Mouse (Mus musculus): ENCODE data around the gene Tnfrsf18. TPM values are rescaled to one million over a fixed set of nuclear protein-coding genes. Genes with fewer than 3 reads are reported as not detected.

Gene Tnfrsf18
- polyA plus RNA-seq, 1 experiment: 5.9 TPM

DNA sequence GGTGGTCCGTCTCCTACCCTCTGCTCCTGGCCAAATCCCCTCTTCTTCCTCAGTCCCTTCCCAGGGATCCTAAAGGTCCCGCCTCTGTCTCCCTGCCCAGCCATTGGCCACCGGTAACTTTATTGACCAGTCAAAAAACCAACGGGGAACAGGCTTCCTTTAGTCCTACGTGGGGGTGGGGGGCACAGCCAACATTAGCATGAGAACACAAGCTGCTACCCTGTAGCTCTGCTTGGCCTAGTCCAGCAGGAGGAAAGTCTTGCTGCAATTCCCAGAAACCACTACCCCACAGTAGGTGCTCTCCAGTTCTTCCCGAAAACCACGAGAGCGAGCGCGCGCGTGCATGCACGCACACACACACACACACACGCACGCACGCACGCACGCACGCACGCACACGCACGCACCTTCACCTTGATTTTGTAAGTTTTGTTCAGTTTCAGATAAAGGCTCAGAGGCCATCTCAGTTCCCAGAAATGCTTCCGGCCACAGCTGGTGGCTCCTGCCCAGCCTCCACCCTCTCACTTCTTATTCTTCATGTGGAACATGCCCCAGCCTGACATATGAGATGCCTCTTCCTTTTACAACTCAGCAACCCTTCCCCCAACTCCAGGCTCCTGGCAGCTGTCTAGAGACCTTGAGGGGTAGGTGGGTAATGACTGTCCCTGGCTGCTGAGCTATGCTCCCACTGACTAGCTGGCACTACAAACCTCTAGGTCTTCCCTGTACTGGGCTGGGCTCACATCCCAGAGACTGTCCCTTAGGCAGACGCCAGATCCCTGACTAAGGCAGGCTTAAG, 5.8 kb downstream of the Tnfrsf18 start:
- no peak for DNase-seq (ENCODE audit: low read depth, low spot score)
- under 1% methylated on average over 24 of the region's 24 CpGs for WGBS

DNA sequence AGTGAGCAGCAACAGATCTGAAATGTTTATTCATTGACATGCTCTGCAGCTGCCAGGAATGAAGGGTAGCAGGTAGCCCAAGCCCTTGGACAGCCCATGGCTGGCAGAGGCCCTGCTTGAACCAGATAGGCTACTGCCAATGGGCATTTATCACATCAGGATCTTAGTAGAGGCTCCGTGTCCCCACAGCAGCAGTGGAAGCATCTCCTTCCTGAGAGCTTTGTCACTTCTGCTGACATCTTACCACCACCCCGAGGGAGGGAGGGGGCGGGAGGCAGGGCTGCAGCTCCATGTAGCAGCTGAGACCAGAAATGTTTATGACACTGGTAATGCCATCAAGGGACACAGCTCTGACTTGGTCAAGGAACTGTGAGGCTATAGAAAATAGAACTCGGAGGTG, 6.9 kb downstream of the Tnfrsf18 start:
- WGBS: 76% methylated on average over 4 of the region's 4 CpGs
- no peak for DNase-seq (ENCODE audit: low read depth, low spot score)

GRCm38 (mm10) chr4:156033476-156034119, 7.6 kb downstream of the Tnfrsf18 start:
- DNase-seq (ENCODE audit: low read depth, low spot score): no peak
- WGBS: 29% methylated on average over 6 of the region's 6 CpGs

- 86% methylated on average over 4 of the region's 4 CpGs for WGBS
- no peak for DNase-seq (ENCODE audit: low read depth, low spot score)
These were observed 8.3 kb downstream of the Tnfrsf18 start for GRCm38 (mm10) chr4:156034301-156034700.

DNA sequence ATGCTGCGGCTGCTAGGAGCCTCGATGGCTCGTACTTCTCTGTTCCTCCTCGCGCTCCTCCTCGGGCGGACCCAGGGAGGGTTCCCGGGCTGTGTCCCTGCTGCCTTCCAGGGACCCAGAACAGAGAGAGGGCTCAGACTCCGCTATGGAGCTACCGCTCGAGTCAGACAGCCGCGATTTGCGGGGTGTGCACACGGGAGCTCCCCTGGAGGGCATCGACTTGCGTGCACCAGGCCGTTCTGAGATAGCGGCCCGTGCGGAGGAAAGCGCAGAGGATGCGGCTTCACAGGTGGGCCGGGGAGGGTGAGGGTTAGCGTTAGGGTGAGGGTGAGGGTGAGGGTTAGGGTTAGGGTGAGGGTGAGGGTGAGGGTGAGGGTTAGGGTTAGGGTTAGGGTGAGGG, 8.9 kb downstream of the Tnfrsf18 start:
- 56% methylated on average over 25 of the region's 25 CpGs for WGBS
- no peak for DNase-seq (ENCODE audit: low read depth, low spot score)

GRCm38 (mm10) chr4:156044754-156045153, 18.8 kb downstream of the Tnfrsf18 start:
- no peak for DNase-seq (ENCODE audit: low read depth, low spot score)
- WGBS: 65% methylated on average over 5 of the region's 5 CpGs

DNA sequence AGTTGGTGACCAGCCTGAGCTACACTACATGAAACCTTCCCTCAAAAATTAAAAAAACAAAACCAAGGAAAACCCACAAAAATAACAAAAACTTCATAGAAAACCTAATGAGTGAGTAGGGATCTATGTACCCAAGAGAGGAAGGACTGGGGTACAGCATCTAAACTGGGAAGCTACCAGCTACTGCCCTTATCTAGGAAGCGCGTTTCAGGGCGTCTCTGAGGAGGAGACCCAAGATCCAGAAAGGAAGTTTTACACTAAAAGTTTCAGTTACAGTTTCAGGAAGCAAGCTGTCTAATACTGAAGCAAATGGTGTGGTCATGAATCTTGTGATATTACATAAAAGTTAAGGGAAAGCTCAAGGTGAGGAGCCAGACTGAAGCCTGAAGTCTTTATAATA, 23.8 kb downstream of the Tnfrsf18 start:
- no peak for DNase-seq (ENCODE audit: low read depth, low spot score)
- 61% methylated on average over 3 of the region's 3 CpGs for WGBS

DNA sequence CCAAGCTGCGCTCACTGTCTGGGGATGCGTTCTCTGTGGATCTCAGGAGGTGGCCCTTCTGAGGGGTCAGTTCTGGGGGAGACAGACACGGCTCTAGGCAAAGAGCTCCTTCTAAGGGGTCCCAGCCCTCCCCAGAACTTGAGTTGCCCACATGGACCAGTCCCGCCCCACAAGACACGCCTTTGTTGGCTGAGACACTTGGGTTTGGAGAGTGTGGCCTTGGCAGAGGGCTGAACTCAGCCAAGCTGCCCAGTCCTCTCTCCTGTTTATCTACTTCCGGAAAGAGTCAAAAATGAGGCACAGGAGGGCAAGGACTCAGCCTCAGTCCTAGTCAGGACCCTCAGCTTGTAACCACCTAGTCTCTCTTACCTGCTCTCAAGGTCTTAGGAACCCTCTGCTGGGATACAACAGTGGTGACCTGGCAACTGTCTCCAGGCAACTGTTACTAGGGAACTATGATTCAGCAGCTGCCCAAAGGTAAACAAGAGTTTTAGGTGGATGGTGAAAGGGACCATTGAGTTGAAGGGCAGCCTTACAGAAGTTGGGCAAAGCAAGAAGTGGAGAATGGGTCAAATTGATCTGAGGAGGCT, 24.5 kb downstream of the Tnfrsf18 start:
- DNase-seq (ENCODE audit: low read depth, low spot score): no peak
- 43% methylated on average over 6 of the region's 6 CpGs for WGBS

GRCm38 (mm10) chr4:156053113-156053512, 27.1 kb downstream of the Tnfrsf18 start:
- 50% methylated on average over 4 of the region's 4 CpGs for WGBS
- no peak for DNase-seq (ENCODE audit: low read depth, low spot score)

GRCm38 (mm10) chr4:156054130-156054529, 28.2 kb downstream of the Tnfrsf18 start:
- 34% methylated on average over 4 of the region's 4 CpGs for whole genome bisulfite sequencing
- DNase-seq (ENCODE audit: low read depth, low spot score): no peak

DNA sequence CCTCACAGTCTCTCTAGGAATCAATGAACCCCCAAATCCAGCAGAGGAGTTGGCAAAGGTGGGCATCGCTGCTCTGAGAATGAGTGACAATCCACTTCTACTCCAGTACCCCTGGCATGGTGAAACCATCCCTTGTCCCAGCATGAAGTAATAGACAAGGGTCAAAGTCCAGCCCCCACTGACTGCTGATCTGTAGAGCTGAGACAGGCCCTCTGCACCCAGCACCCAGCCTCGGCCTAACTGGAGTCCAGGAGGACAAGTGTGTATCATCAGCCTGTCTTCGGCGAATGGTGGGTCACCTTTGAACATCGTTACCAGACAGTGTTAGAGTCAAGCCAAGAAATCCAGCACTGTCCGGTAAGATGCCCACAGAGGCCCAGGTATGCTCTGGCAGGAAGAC, 28.6 kb downstream of the Tnfrsf18 start:
- 35% methylated on average over 6 of the region's 6 CpGs for WGBS
- no peak for DNase-seq (ENCODE audit: low read depth, low spot score)

DNA sequence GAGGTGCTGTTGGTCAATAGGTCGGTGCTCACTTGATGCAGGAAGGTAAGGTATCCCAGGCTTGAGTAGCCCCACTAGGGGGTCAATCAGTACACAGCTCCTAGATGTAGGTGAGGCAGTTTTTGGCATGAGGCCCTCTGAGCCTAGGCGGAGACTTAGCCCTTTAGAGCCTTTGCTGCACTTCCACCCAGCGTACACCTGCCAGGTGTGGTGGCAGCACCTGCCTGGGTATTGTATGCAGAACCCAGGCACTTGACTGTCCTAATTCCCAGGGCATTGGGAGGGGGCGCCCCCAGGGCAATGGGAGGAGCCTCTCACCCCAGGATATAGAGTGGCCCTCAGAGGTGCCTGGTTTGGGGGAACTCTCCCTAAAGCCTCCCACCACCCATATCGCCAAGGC, 29.2 kb downstream of the Tnfrsf18 start:
- 34% methylated on average over 5 of the region's 5 CpGs for WGBS
- no peak for DNase-seq (ENCODE audit: low read depth, low spot score)

DNA sequence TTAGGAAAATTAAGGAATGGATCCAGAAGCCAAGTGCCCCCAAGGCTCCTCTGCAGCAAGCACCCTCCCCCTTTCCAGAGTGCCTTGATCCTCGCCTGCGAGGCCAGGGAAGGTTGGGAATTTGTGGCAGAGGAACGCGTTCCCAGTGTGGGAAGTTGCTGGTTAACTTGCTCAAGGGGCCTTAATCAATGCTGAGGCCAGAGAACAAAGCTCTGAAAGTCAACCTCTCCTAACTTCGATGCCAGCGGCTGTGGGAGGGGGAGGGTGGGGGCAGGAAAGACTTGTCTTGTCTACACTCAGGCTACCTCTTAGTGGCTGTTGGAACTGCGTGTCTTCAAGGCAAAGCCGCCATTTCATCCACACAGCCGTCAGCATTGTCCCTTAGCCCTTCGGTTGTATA, 31.7 kb downstream of the Tnfrsf18 start:
- 30% methylated on average over 10 of the region's 10 CpGs for WGBS
- no peak for DNase-seq (ENCODE audit: low read depth, low spot score)

DNA sequence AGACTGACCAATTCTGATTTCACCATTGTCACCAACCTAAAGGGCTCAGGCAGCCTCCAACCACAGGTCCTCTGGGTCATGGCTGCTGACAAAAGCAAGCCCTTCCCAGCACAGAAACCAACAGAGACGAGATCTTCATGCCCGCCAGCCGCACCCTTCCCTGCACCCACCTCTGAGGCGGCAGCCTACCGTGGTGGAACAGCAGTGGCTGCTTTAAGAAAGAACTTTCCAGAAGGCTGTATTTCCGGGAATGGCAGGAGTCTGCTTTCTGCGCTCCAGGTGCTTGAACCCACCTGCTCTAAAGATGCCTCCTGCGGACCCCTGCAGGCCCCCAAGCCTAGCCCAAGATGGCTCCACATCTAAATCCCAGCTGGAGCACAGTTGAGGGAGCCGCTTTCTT, 32.9 kb downstream of the Tnfrsf18 start:
- WGBS: 29% methylated on average over 9 of the region's 9 CpGs
- DNase-seq (ENCODE audit: low read depth, low spot score): no peak

DNA sequence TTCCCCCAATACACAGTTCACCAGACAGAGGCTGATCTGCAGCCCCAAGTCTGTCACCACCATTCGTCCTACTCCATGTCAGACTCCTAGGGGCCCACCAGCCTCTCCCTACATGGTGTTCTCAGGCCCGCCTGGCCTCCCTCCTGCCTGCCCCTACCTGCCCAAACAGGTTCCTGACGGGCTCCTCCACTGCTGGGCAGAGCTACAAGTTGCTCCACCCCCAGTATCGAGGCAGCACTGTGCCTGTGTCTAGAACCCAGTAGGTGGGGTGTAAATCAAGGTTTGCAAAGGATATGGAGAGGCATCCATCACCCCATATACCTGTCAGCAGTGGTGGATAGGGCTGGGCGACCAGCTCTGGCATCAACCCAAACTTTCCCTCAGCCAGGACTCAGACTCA, 33.3 kb downstream of the Tnfrsf18 start, which contains the start of gene Ttll10:
Ttll10 (minus strand) TSS at position 154 of the 400 bp plus-strand sequence.
- no peak for DNase-seq (ENCODE audit: low read depth, low spot score)
- WGBS: 15% methylated on average over 5 of the region's 5 CpGs

- no peak for DNase-seq (ENCODE audit: low read depth, low spot score)
- WGBS: 12% methylated on average over 10 of the region's 10 CpGs
These were observed 33.7 kb downstream of the Tnfrsf18 start for GRCm38 (mm10) chr4:156059713-156060112.

DNA sequence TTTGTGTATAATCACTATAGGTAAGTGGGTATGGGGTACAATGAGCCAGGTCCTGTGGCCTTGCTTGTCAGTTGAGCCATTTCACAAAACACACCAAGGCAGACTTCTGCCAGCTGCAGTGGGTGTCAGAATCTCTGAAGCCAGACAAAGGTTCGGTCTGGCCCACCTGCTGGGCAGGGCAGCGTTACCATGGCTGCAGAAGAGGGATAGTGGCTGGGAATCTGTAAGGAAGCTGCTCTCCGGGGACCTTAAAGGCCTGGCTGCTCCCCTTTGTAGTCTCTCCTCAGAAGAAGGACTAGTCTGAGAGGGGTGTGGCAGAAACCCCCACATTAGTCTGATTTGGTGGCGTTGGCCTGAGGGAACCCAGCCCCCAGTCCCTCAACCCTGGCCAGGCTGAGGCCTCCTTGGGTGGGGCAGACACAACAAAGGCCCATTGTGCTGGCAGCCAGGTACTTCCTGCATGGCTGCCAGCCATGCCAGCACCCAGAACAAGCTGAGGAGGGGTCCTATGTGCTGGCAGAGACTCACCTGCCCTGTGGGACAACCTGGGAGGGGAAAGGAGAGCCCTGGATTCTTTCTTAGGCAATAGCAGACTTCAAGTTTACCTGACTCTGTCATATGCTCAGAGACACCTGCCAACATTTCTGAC, 38.0 kb downstream of the Tnfrsf18 start:
- no peak for DNase-seq (ENCODE audit: low read depth, low spot score)
- WGBS: 13% methylated on average over 4 of the region's 4 CpGs

- no peak for DNase-seq (ENCODE audit: low read depth, low spot score)
- WGBS: 35% methylated on average over 9 of the region's 9 CpGs
These were observed 38.5 kb downstream of the Tnfrsf18 start for GRCm38 (mm10) chr4:156064510-156064897.

DNA sequence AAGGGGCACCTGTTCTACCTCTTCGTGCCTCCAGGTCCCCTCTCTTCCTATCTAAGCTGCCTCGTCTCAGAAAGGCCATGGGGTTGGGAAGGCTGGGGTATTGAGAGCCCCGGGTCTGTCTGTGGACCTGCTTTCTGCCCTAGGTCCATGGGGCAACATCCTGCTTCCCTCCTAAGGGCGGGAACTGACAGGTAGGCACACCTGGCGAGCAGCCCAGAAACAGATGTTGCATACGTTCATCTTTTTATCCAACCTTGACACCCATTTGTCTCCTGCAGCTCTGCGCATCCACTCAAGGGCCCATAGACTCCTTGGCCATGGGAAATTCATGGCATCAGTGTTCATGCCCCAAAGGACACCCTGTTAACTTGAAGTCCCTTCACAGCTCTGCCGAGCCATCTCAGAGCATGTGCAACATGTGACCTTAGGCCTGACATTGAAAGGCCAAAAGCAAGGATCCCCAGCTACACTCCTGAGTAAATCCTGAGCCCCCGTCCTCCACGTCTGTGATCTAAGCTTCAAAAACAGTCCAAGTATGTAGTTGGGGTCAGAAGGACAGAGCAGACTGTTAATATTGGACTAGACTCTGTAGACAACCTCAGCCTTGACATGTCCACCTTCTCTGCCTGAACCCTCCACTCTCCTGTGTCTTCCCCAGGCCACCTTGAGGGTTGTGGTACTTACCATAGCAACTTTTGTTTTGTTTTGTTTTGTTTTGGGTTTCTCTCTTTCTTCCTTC, 39.4 kb downstream of the Tnfrsf18 start:
- 54% methylated on average over 10 of the region's 10 CpGs for WGBS

More for the DNA sequence above, 39.4 kb downstream of the Tnfrsf18 start:
- DNase-seq (ENCODE audit: low read depth, low spot score): no peak

All from large intestine, adult 2 months (tissue).